Mouse (Mus musculus) embryonic facial prominence, embryonic 14.5 days (tissue): Measurements from ENCODE around the gene Unc119b. TPM values are rescaled to one million over a fixed set of nuclear protein-coding genes. Genes with fewer than 3 reads are reported as not detected.
A peak's percentile ranks its signal among the peaks of the same experiment; 100 is the strongest.

Experiments
- ATAC-seq: fragments of 200-750 bp; cut with Nextera tagmentation; 2 replicates; pipeline ENCODE4 v1.8.0; 2017; ENCODE audit warnings: low read depth, moderate number of reproducible peaks, moderate TSS enrichment
- DNase-seq: peaks from one replicate; pipeline ENCODE4 v3.0.0-alpha.2; 2015; ENCODE audit warnings: low spot score
- H3K27ac ChIP-seq: fragments of 300-500 bp; sonication (generic); replicated peaks from 2 replicates; pipeline ENCODE4 v1.5.1; 2014; ENCODE audit warnings: low read depth, mild to moderate bottlenecking, low read length, moderate library complexity
- H3K27me3 ChIP-seq: fragments of 300-500 bp; sonication (generic); replicated peaks from 2 replicates; pipeline ENCODE4 v1.6.1; 2014; ENCODE audit warnings: low read length; ENCODE audit not compliant: control insufficient read depth, insufficient read depth
- H3K36me3 ChIP-seq: fragments of 300-500 bp; sonication (generic); 2 replicates; pipeline ENCODE4 v1.6.1; 2014; ENCODE audit warnings: low read length, mixed read lengths; ENCODE audit not compliant: control insufficient read depth, insufficient read depth
- H3K4me1 ChIP-seq: fragments of 300-500 bp; sonication (generic); 2 replicates; pipeline ENCODE4 v1.6.1; 2014; ENCODE audit warnings: antibody characterized with exemption, low read length; ENCODE audit not compliant: control insufficient read depth, insufficient read depth
- H3K4me2 ChIP-seq: fragments of 300-500 bp; sonication (generic); 2 replicates; pipeline ENCODE4 v1.6.1; 2014; ENCODE audit warnings: low read depth, mild to moderate bottlenecking, low read length, moderate library complexity, mixed read lengths
- H3K4me3 ChIP-seq: fragments of 300-500 bp; sonication (generic); 2 replicates; pipeline ENCODE4 v1.5.1; 2014; ENCODE audit warnings: low read depth, mild to moderate bottlenecking, low read length
- H3K9ac ChIP-seq: fragments of 300-500 bp; sonication (generic); 2 replicates; pipeline ENCODE4 v1.6.1; 2014; ENCODE audit warnings: low read depth, mild to moderate bottlenecking, low read length, moderate library complexity, mixed read lengths
- H3K9me3 ChIP-seq: fragments of 300-500 bp; sonication (generic); 2 replicates; pipeline ENCODE4 v1.6.1; 2016; ENCODE audit warnings: low read length; ENCODE audit not compliant: control insufficient read depth
- WGBS: fragments of 180-500 bp; shearing (Covaris S2); extraction: QIAGEN DNeasy Blood & Tissue Kit; methylation state at CpG from one replicate; pipeline ENCODE4 v1.1.7; 2014; 5-methylcytosine and 5-hydroxymethylcytosine counted together
- polyA plus RNA-seq: library from polyadenylated mRNA; unstranded; fragments of >200 nt; fragmentation: Nextera tagmentation; extraction: Ambion mirVana; gene quantifications from 2 replicates; pipeline ENCODE4 v1.2.1, GENCODE M21; 2014

Unc119b gene
- polyA plus RNA-seq, 1 experiment from 2014 or later: 32.2 TPM

DNA sequence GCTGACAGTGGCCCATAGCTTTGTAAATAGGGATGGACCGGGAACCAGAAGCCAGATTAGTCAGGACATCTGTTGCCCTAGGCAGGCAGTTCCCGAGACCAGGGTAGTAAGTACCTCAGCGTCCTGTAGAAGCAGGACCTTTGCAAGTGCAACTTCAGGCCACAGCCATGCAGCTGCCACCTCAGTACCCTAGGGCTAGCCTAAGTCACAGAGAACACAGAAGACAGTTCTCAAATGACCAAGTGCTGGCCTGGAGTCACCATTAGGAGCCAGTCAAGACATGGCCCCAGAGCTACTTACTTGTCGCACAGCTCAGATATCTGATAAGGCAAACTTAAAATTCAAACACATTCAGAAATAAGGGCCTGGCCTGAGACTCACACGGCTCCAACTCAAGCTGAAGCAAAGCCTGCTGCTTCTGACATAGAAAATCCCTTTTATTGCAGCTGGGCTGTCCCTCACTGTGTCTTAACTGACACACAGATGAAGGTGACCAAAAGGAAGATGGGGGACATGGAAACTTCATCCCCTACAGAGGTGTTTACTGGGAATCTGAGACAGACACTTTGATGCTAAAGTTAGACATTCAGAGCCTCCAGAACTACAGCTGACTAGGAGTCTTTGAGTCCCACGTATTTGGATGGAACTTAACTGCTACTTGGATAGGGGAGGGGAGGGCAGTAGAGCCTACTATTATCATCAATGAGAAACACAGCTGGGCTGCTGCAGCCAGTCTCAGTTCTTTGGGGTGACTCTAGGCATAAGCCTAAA, 11.4 kb upstream of the Unc119b start:
- peaks cover 79% of the 10 kb centered on the region for H3K36me3 ChIP-seq
- H3K9me3 ChIP-seq: no peaks in the 10 kb centered on the region
- H3K4me3 ChIP-seq: no peak overlapping the region
- H3K4me2 ChIP-seq: no peak overlapping the region
- no peak for DNase-seq
- no peak overlapping the region for H3K9ac ChIP-seq
- 80% methylated on average over 6 of the region's 6 CpGs for WGBS
- H3K27ac ChIP-seq: no peak overlapping the region
- no peak for ATAC-seq
- H3K4me1 ChIP-seq: no peaks in the 10 kb centered on the region
- no peaks in the 10 kb centered on the region for H3K27me3 ChIP-seq

DNA sequence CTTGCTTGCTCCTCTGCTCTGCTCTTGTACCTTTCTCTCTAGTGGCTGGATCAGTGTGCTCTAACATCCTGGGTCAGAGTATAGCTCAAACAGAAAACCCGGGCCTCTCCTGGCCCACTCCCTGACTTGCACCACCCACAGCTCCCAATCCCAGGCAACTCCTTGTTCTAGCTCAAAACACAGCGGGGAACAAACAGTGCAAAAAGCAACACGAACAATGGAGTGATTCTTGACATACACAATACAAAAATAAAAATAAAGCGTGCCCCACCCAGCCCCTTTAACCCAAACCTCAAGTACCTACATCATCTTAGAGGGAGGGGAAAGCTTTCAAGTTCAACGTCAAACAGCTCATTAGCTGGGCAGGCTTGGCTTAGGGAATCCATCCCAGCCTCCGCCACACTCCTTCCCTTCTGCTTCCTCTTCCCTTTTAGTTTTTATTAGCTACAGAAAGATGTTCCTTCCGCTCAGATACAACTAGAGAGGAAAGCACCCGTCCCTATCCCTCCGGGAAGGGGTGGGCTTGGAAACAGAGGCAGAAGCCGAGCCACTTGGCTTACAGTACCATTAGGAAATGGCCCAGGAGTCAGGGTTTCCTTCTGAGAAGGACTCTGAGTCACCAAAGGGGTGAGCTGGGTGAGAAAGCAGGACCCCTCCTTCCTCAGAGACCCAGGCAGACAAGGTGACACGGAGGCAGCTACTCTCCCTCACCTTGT, 10.6 kb upstream of the Unc119b start:
- peaks cover 71% of the 10 kb centered on the region for H3K36me3 ChIP-seq
- no peak overlapping the region for H3K4me2 ChIP-seq
- H3K27ac ChIP-seq: no peak overlapping the region
- no peak for DNase-seq
- H3K9me3 ChIP-seq: no peaks in the 10 kb centered on the region
- no peak for ATAC-seq
- H3K9ac ChIP-seq: no peak overlapping the region
- H3K4me3 ChIP-seq: no peak overlapping the region
- no peaks in the 10 kb centered on the region for H3K27me3 ChIP-seq
- H3K4me1 ChIP-seq: no peaks in the 10 kb centered on the region
- WGBS: 80% methylated on average over 11 of the region's 11 CpGs

GRCm38 (mm10) chr5:115144471-115144870, 9.7 kb upstream of the Unc119b start:
- Histone ChIP-seq H3K36me3 (peaks cover 62% of the 10 kb centered on the region), H3K4me1 (no peaks in the 10 kb centered on the region), H3K9me3 (no peaks in the 10 kb centered on the region), H3K27ac (no peak overlapping the region), H3K27me3 (no peaks in the 10 kb centered on the region), H3K4me3 (no peak overlapping the region), H3K4me2 (no peak overlapping the region), H3K9ac (no peak overlapping the region)
- WGBS: 61% methylated on average over 6 of the region's 6 CpGs
- no peak for ATAC-seq
- no peak for DNase-seq

- ATAC-seq (no peak), DNase-seq (no peak)
- WGBS: 70% methylated on average over 10 of the region's 10 CpGs
- Histone ChIP-seq H3K27me3 (no peaks in the 10 kb centered on the region), H3K27ac (no peak overlapping the region), H3K4me1 (no peaks in the 10 kb centered on the region), H3K4me3 (no peak overlapping the region), H3K9ac (no peak overlapping the region), H3K36me3 (peaks cover 53% of the 10 kb centered on the region), H3K4me2 (no peak overlapping the region), H3K9me3 (no peaks in the 10 kb centered on the region)
Measured at GRCm38 (mm10) chr5:115143552-115143951, 8.8 kb upstream of the Unc119b start.

DNA sequence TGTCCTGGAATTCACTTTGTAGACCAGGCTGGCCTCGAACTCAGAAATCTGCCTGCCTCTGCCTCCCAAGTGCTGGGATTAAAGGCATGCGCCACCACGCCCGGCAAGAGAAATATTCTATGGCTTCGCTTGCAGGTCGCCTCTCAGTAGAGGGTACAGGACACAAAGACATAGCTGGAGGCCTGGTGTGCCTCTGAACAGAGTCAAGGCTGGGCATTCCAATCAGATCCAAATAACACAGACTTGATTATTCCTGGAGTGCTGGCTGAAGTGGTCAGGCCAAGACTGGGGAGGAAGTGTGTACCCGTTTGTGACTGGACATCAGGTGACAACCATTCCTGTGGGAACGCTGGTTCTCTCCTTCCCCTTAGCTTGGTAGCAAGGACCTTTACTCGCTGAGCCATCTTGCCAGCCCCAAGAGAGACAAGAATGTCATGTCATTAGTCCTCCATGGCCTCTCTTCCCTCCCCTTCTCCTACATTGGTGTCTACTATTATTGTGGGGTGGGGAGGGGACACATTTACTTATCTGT, 7.5 kb upstream of the Unc119b start:
- ATAC-seq: no peak

GRCm38 (mm10) chr5:115140726-115141125, 6.0 kb upstream of the Unc119b start:
- H3K36me3 ChIP-seq: peaks cover 24% of the 10 kb centered on the region
- no peak overlapping the region for H3K9ac ChIP-seq
- no peaks in the 10 kb centered on the region for H3K4me1 ChIP-seq
- H3K27ac ChIP-seq: no peak overlapping the region
- no peak for DNase-seq
- WGBS: 62% methylated on average over 3 of the region's 3 CpGs
- no peak overlapping the region for H3K4me3 ChIP-seq
- no peak overlapping the region for H3K4me2 ChIP-seq
- H3K27me3 ChIP-seq: no peaks in the 10 kb centered on the region
- no peak for ATAC-seq
- H3K9me3 ChIP-seq: no peaks in the 10 kb centered on the region

More for the DNA sequence above, 7.5 kb upstream of the Unc119b start:
- DNase-seq: no peak
- Histone ChIP-seq H3K27me3 (no peaks in the 10 kb centered on the region), H3K9me3 (no peaks in the 10 kb centered on the region), H3K4me3 (no peak overlapping the region), H3K9ac (no peak overlapping the region), H3K27ac (no peak overlapping the region), H3K36me3 (peaks cover 40% of the 10 kb centered on the region), H3K4me1 (no peaks in the 10 kb centered on the region), H3K4me2 (no peak overlapping the region)
- 92% methylated on average over 9 of the region's 9 CpGs for WGBS

DNA sequence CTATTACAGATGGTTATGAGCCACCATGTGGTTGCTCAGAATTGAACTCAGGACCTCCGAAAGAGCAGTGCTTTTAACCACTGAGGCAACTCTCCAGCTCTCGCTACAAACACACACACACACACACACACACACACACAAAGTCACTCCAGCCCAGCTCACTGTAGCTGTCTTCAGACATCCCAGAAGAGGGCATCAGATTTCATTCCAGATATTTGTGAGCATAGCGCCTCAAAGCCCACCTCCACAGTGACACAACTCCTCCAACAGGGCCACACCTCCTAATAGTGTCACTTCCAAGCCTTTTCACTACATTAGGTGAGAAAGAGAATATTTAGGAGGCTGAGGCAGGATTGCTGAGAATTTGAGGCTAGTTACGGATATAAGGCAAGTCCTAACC, 4.3 kb upstream of the Unc119b start:
- H3K4me3 ChIP-seq: no peak overlapping the region
- no peak overlapping the region for H3K27ac ChIP-seq
- H3K9me3 ChIP-seq: no peaks in the 10 kb centered on the region
- H3K9ac ChIP-seq: no peak overlapping the region
- peaks cover 9% of the 10 kb centered on the region for H3K36me3 ChIP-seq
- no peaks in the 10 kb centered on the region for H3K4me1 ChIP-seq
- ATAC-seq: no peak
- DNase-seq: no peak
- 53% methylated on average over 4 of the region's 4 CpGs for WGBS
- H3K4me2 ChIP-seq: no peak overlapping the region
- H3K27me3 ChIP-seq: no peaks in the 10 kb centered on the region

DNA sequence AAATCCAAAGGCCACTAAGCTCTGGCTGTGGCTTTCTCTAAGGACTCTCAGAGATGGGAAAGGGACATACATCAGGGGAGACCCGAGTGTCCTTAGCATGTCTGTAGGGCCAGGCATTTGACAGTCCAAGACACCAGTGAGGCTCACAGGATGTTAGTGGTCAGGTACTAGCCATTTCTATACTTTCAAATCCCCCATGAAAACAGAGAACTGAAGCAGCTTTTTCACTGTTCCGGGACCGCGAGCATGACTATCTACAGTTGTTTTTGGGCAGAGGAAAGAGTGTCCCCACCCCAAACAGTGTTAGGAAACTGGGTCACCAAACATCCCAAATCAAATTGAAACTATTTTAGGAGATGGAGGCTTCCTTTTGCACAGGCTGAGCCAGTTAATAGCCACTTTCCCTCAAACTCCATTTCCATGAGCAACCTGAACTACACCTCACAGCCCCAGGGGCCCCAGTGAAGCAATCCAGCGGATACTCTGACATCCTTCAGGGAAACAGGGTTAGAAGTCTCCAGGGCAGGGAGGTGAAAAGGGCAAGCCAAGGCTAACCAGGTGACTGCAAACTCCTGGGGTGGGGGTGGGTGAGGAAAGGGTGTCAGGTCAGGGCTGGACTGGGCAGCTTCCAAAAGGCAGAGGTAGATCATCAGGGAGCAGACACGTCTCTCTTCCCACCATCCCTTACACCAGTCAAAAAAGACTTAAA, 1.3 kb downstream of the Unc119b start:
- no peaks in the 10 kb centered on the region for H3K27me3 ChIP-seq
- peaks cover 15% of the 10 kb centered on the region for H3K36me3 ChIP-seq
- H3K9ac ChIP-seq: peak overlapping the region; percentile 83
- H3K4me3 ChIP-seq: peak overlapping the region; percentile 92
- peaks cover 13% of the 10 kb centered on the region for H3K4me1 ChIP-seq
- WGBS: 48% methylated on average over 6 of the region's 6 CpGs
- ATAC-seq (no peak), DNase-seq (no peak)
- H3K4me2 ChIP-seq: peak overlapping the region; percentile 94
- H3K27ac ChIP-seq: no peak overlapping the region; the same call in 1 of the 2 replicates
- no peaks in the 10 kb centered on the region for H3K9me3 ChIP-seq
